Mouse (Mus musculus) kidney, adult 2 months (tissue): Measurements from ENCODE around the gene Mlph.

ENCODE experiments used
- CTCF ChIP-seq: fragments of 200-500 bp; conservative IDR thresholded peaks from 2 replicates; pipeline ENCODE4 v1.5.1; 2011; ENCODE audit warnings: low read depth, mild to moderate bottlenecking, control low read depth, low read length, moderate library complexity, mixed read lengths; ENCODE audit not compliant: insufficient read depth, insufficient read length
- POLR2A ChIP-seq: fragments of 200-500 bp; IDR thresholded peaks from one replicate; pipeline ENCODE4 v1.6.1; 2011; ENCODE audit warnings: low read depth, low read length, control low read depth

DNA sequence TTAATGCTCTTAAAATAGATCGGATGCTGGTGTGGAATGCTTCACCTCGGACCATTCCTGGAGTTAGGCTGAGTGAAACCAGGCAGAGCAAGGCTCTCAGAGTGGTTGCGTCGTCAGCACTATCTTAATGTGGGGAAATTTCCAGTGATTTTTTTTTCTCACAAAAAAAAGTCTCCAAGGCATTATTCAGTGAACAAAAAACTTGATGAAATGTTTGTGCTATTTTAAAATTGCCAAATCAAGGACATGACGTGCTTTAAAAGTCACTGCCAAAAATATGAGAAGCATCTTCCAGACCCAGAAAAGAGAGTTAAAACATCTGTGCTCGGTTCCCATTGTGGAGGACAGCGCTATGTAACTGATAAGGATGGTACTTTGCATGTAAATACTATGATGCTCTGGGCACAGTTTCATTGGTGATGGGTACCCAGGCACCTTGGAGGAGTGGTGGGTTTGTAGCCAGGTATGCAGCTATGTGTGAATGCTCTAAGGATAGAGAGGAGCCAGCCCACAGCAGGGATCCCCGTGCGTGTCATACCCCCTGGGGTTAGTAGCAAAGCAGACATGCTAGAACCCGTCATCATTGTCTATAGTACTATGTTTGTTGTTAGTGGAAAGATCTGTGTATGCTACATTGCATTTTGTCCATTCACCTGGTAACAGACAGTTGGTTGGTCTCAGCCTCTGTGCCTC lies 65.9 kb downstream of the Mlph start:
- TF ChIP-seq CTCF (no peak), POLR2A (no peak)
